ENCODE assay signal across 25 mouse cellular contexts in genomic region chr3:65315837-65316236, GRCm38 (mm10).
"Had no signal": no experiment of that assay in that cellular context is flagged by ENCODE, and none has a peak within 500 bp of the region (broad histone marks: within the 10 kb centered on the region; RNA-seq: fewer than 3 reads in every experiment).

No protein-coding gene starts in this region.

- H3K9ac ChIP-seq: heart, embryonic 13.5 days; heart, embryonic 15.5 days; hindbrain, embryonic 13.5 days; hindbrain, embryonic 15.5 days; limb, embryonic 12.5 days; liver, embryonic 13.5 days had no signal

- ATAC-seq: hindbrain, postnatal 0 days; intestine, embryonic 16.5 days had no signal

- H3K4me1 ChIP-seq: heart, embryonic 13.5 days; heart, embryonic 15.5 days; hindbrain, embryonic 13.5 days; hindbrain, embryonic 15.5 days; limb, embryonic 10.5 days; limb, embryonic 12.5 days; liver, embryonic 13.5 days had no signal

- H3K4me3 ChIP-seq: gastrocnemius, adult 2 months; heart, embryonic 13.5 days; heart, embryonic 15.5 days; hindbrain, embryonic 13.5 days; hindbrain, embryonic 15.5 days; layer of hippocampus, adult 2 months; left cerebral cortex, adult 2 months; limb, embryonic 10.5 days; limb, embryonic 12.5 days; liver, embryonic 13.5 days had no signal

- DNase-seq: gastrocnemius, adult 2 months; gastrocnemius, postnatal 10 days; gastrocnemius, postnatal 25 days; heart, adult 18-20 months; heart, postnatal 14 days; heart, postnatal 36 days; kidney, adult 11 months; kidney, adult 2 months; kidney, postnatal 10 days; kidney, postnatal 25 days; kidney, postnatal 4 days; liver; liver, embryonic 13.5 days had no signal

- H3K4me2 ChIP-seq: heart, embryonic 11.5 days; heart, embryonic 13.5 days; heart, embryonic 15.5 days; hindbrain, embryonic 13.5 days; hindbrain, embryonic 15.5 days; limb, embryonic 12.5 days; liver, embryonic 11.5 days; liver, embryonic 13.5 days had no signal

- H3K27me3 ChIP-seq: heart, embryonic 13.5 days; heart, embryonic 15.5 days; hindbrain, embryonic 13.5 days; hindbrain, embryonic 15.5 days; limb, embryonic 12.5 days; liver, embryonic 13.5 days had no signal

- H3K9me3 ChIP-seq: heart, embryonic 13.5 days; heart, embryonic 15.5 days; hindbrain, embryonic 13.5 days; hindbrain, embryonic 15.5 days; limb, embryonic 10.5 days; limb, embryonic 12.5 days; liver, embryonic 13.5 days had no signal

- H3K36me3 ChIP-seq: heart, embryonic 13.5 days; heart, embryonic 15.5 days; hindbrain, embryonic 13.5 days; hindbrain, embryonic 15.5 days; limb, embryonic 10.5 days; limb, embryonic 12.5 days; liver, embryonic 13.5 days had no signal

- H3K27ac ChIP-seq: gastrocnemius, adult 2 months; heart, embryonic 13.5 days; heart, embryonic 15.5 days; hindbrain, embryonic 13.5 days; hindbrain, embryonic 15.5 days; hindbrain, postnatal 0 days; left cerebral cortex, adult 2 months; limb, embryonic 10.5 days; limb, embryonic 12.5 days; liver, embryonic 13.5 days had no signal
